Mouse (Mus musculus): ENCODE measurements at regions not wholly inside any gene's neighbourhood (a gene's known extent, or its start where the extent isn't known, plus 50 kb on each side); places are given as distances from the start of the nearest gene placed in this dataset.
"Not testable (repeated sequence)": the region's sequence is repeated elsewhere in the genome, so short reads cannot be mapped to it uniquely, and the experiment has no call there.

DNA sequence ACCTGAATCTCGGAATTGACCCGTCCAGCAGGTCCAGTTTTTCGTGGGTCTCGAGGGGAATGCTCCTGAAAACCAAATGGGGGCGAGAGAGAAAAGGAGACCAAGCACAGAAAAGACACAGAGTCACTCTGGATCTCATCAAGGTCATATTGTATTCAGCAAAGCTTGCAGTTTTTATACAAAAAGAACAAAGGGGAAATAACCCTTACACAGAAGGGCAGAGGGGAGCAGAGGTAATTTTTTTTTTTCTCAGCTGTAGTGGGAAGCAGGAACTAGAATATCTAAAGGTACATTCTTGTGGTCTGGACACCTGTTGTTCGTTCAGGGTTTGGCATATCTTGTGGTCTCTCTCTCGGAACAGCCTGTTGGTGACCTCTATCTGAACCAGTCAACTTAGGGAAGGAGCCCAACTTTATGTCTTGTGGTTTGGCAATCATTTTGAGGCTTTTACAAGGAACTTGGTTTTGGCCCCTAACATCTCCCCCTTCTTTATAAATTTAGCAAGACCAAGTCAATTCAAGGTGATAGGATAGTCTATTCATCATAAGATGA is 1645.9 kb upstream of the Cdh9 start:
- no peak for DNase-seq (ENCODE audit: low read depth, low spot score)

- DNase-seq (ENCODE audit: low read depth, low spot score) = not testable (repeated sequence)
Measured at GRCm38 (mm10) chr15:15088696-15089095, 1639.9 kb upstream of the Cdh9 start.

DNA sequence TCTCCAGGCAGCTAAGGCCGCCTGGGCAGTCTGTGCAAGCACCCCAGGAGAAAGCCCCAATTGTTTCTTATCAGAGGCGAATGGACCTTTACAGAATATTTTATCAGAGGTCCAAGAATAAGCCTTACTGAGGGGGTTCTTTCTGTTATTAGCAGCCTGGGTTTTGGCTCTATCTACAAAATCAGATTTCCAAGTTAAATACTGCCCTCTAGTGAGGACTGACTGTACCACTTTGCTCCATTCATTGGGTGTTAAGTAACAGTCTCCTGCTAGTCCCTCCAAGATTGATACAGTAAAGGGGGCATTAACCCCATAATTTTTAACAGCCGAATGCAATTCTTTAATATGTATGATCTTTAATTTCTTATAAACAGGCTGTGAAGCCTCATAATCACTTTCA is 1638.8 kb upstream of the Cdh9 start:
- not testable (repeated sequence) for DNase-seq (ENCODE audit: low read depth, low spot score)

DNA sequence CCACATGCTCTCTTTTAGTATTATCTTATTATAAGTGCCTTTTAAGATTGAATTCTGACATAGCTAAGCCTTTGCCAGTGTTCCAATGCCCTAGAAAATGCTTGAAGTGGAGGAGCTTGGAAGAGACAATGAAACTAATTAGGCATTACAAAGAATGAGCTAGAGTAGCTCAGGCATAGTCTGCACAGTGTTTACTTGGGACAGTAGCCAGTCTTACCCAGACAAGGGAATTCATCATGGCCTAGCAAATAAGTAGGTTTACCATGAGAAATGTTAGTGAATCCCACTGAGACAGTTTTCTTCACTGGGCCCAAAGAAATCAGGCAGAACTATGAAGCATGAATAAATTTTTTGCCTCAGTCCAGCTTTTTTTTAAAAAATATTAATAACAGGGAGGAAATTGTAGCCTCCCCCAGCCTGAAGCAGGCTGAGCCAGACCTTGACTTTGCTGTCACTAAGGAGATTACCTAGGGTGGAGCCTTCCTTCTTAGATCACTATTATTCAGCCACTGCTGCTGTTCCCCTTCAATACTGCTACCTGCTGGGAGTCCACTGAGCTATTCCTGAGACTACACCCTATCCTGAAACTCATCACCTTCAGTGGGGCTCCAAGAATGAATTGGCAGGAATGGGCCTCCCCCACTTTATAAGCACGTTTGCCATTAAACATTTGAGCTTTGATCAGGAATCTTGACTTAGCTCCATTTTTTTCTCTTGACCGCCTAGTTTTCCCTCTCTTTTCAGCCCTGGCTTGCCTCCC is 1636.8 kb upstream of the Cdh9 start:
- no peak for DNase-seq (ENCODE audit: low read depth, low spot score)

DNA sequence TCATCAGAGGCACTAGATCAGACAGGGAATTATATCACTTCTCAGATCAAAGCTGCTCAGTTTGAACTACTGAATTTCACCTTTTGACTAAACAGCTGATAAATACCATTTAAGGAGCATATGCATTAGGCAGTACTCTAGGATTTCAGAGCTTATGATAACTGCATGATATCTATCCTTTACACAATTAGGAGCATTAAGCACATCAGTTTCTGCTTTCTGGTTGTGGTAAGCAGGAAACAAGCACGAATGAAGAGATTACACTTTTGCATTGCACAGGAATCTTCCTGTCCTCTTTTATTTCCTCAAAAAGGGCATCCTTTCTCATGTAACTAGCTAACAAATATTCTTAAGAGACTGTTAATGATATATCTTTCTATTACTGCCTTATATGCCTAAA is 1631.2 kb upstream of the Cdh9 start:
- DNase-seq (ENCODE audit: low read depth, low spot score) = no peak

GRCm38 (mm10) chr15:15102185-15102584 is 1626.4 kb upstream of the Cdh9 start:
- no peak for DNase-seq (ENCODE audit: low read depth, low spot score)

- DNase-seq (ENCODE audit: low read depth, low spot score) = no peak
Measured at GRCm38 (mm10) chr15:15120109-15120508, 1608.4 kb upstream of the Cdh9 start.

DNA sequence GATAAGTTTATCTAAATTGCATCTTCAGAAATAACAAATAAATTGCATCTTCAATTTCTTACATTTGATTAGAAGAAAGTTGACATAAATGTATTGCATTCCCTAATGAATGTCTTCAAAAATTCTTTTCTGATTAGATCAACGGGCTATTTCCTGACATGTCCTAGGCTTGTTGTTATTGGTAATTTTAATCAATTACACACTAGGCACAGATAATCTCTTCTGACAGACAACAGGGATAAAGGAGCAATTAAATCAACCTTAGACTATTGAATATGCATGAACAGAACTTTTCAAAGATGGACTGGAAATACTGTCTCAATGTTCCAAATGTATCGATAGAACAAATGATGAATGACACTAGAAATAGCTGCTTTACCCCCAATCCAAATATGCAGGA is 1579.8 kb upstream of the Cdh9 start:
- DNase-seq (ENCODE audit: low read depth, low spot score) = no peak

- DNase-seq (ENCODE audit: low read depth, low spot score) = no peak
Measured at GRCm38 (mm10) chr15:15155422-15155821, 1573.1 kb upstream of the Cdh9 start.

DNA sequence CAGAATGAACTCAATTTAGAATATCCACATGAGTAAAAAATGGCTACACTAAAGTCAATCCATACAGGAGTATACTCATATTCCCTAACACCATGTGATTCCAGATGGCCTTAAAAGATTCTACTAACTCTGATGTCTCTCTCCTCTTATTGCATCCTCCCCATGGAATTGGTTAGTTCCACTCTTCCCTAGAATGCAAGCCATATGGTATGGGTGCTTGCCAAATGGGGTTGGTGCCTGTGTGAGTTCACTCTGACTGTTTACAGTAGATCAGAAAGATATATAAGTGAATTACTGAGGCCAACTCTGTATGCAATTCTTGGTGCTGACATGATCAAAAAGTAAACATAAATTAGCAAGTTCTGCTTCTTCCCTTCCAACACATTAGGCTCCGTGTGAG is 1558.2 kb upstream of the Cdh9 start:
- no peak for DNase-seq (ENCODE audit: low read depth, low spot score)

DNA sequence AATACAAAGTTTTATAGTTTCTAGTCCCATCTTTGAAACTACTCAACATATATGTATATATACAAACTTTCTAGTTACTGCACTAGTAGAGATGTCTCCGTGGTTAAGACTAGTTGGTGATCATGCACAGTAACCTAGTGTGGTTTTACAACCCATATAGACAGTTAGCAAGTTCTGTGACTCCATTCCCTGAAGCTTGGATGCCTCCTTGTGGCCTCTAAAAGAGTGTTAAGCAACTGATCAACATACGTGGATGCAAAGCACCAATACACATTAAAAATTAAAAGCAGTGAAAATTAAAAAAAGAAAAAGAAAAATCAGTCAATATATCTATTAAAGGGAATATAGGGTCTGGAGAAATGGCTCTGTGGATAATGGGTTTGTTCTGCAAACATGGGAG is 1508.3 kb upstream of the Cdh9 start:
- DNase-seq (ENCODE audit: low read depth, low spot score) = no peak

DNA sequence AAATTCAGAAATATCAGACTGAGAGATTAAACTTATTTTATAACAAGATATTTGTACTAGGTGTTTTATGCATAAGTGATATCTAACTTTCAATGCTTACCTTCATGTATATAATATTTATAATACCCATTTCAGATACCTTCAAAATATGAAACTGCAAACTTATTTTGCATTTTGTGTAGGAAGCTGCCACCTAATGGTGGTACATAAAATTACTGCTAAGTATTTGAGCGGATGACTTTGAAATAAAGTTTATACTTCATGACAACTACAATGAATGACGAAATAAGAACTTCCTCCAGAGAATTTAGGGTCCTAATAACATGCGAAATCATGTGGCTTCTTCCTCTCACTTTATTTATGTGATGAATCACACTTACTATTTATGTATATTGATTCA is 1498.6 kb upstream of the Cdh9 start:
- no peak for DNase-seq (ENCODE audit: low read depth, low spot score)

- DNase-seq (ENCODE audit: low read depth, low spot score) = peak; percentile 6
Measured at GRCm38 (mm10) chr15:15238309-15238708, 1490.2 kb upstream of the Cdh9 start.
